Mouse (Mus musculus): Measurements from ENCODE around the gene Jmjd1c.

DNA sequence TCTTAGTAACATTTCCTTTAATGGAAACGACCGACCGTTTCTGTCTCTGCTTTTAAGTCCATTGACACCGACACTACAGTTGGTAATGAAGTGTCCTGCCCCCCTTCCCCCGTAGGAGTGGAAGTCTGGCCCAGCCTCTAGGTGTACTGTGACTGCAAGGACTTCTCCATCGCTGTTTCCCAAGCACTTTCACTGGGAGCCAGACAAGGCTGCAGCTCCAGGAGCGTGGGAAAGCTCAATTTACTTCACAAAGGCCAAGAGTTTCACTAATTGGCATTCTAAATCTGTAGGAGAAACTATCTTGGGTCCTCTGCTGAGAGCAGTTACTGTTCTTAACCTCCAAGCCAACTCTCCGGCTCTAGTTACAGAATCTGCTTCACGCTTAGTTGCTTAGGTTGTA, 42.5 kb upstream of the Jmjd1c start:
- no peak for TF ChIP-seq CTCF (IDR thresholded peaks at IDR 0.05; ENCODE audit: borderline replicate concordance, insufficient read depth, low read depth, low read length)
- no peak for TF ChIP-seq POLR2A (IDR thresholded peaks at IDR 0.05; ENCODE audit: borderline replicate concordance, insufficient read depth, low read length)

Data from cerebellum, adult 2 months (tissue).